Mouse (Mus musculus): Measurements from ENCODE around the gene Slc4a5.

DNA sequence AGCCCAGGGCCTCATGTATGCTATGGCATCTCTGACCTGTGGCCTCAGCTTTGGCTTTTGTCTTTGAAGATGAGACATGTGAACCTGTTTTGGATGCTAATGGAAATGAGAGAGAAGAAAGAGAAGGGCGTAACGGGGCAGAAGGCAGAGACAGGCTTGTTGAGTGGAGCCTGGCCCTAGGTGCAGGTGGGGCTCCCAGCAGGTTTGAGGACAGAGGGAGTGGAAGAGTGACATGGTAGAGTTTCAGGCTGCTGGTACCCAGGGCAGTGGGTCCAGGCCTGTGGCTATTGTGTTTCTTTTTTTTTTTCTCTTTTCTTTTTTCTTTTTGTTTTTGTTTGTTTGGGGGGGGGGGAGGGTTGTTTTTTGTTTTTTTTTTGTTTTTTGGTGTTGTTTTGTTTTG is 27.5 kb downstream of the Slc4a5 start:
- TF ChIP-seq TCF12 (IDR thresholded peaks at IDR 0.05; ENCODE audit: insufficient read depth, poor library complexity, severe bottlenecking) (no peak), USF1 (IDR thresholded peaks at IDR 0.05; ENCODE audit: low read depth) (no peak), POLR2A (IDR thresholded peaks at IDR 0.05; ENCODE audit: insufficient read length, low read depth) (no peak), POLR2AphosphoS2 (IDR thresholded peaks at IDR 0.05; ENCODE audit: insufficient read length, low read depth) (no peak), MAX (IDR thresholded peaks at IDR 0.05; ENCODE audit: low read depth) (no peak), REST (IDR thresholded peaks at IDR 0.05; ENCODE audit: insufficient read depth, insufficient read length) (no peak), MYOG (IDR thresholded peaks at IDR 0.05; ENCODE audit: control insufficient read depth in 1 of 3, insufficient read depth in 1 of 3, insufficient read length in 2 of 3, low read depth in 2 of 3) (no peak)
